In the genomic region with DNA sequence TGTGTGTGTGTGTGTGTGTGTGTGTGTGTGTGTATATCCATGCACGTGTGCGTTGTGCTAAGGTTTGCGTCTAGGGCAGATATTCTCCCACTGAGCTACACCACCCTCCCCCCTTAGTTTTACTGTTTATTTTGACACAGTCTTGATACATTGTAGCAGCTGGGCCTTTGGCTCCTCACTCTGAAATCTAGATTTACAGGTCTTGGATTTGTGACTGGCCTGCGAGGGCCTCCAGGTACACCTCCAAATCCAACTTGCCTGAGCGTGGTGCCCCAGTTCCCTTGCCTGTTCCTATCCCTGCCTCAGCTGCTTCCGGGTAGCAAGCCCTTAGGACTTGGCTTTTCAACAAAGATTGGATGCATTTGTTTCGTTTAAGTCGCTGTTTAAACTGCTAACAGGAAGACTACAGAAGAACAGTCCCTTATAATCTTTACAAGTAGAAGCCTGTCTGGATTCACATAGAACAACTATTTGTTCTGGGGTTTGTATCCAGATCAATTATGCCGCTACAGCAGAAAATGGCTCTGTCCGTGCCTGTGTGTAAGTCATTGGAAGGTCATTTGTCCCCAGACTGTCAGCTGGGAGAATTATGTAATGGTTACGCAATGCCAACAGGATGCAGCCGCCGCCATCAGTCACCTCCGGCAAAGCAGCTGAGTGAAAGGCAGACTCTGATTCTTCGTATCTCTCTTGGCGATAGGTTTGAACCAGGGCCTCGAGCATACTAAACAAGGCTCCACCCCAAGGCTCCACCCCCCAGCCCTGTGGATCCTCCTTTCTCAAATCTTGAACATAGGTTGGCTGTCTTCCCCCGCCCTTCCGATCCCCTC, we compare ENCODE assay signal across 8 mouse cellular contexts. TPM values are rescaled to one million over a fixed set of nuclear protein-coding genes. Genes with fewer than 3 reads are reported as not detected.
DNase-seq lines count a peak whose midpoint lies in the region; ATAC-seq and TF ChIP-seq lines count a peak whose summit lies in the region.

No protein-coding gene starts in this region.

- H3K4me1 ChIP-seq in forebrain, embryonic 12.5 days = peaks cover 16% of the 10 kb centered on the region
- peaks cover 16% of the 10 kb centered on the region for H3K4me1 ChIP-seq in forebrain, embryonic 15.5 days
- peaks cover 7% of the 10 kb centered on the region; the same call in 1 of the 2 replicates for H3K4me1 ChIP-seq in kidney, postnatal 0 days (replicated peaks; ENCODE audit: insufficient read depth, low read length)
- H3K4me1 ChIP-seq in forebrain, postnatal 0 days (ENCODE audit: insufficient read depth) = 0 out of 2 replicates have a peak, but pooled peaks cover 3% of the 10 kb centered on the region

- 95% methylated on average over 19 of the region's 19 CpGs for WGBS in forebrain, embryonic 12.5 days
- 95% methylated on average over 19 of the region's 19 CpGs for WGBS in forebrain, embryonic 15.5 days
- 67% methylated on average over 19 of the region's 19 CpGs for WGBS in kidney, postnatal 0 days
- WGBS in forebrain, postnatal 0 days = 89% methylated on average over 19 of the region's 19 CpGs

- H3K27ac ChIP-seq in forebrain, embryonic 12.5 days = 0 out of 2 replicates have a peak overlapping the region, but pooled peaks have one; percentile 25
- H3K27ac ChIP-seq in forebrain, embryonic 15.5 days (replicated peaks) = no peak overlapping the region
- H3K27ac ChIP-seq in kidney, postnatal 0 days = peak overlapping the region; percentile 74
- no peak overlapping the region for H3K27ac ChIP-seq in forebrain, postnatal 0 days (ENCODE audit: low read depth, low read length)

- no peaks in the 10 kb centered on the region for H3K9me3 ChIP-seq in forebrain, embryonic 12.5 days
- H3K9me3 ChIP-seq in forebrain, embryonic 15.5 days = no peaks in the 10 kb centered on the region
- no peaks in the 10 kb centered on the region for H3K9me3 ChIP-seq in kidney, postnatal 0 days (replicated peaks; ENCODE audit: low read length)
- H3K9me3 ChIP-seq in forebrain, postnatal 0 days (ENCODE audit: low read length) = no peaks in the 10 kb centered on the region

- H3K36me3 ChIP-seq in forebrain, embryonic 12.5 days (replicated peaks) = peaks cover 36% of the 10 kb centered on the region
- H3K36me3 ChIP-seq in forebrain, embryonic 15.5 days = peaks cover 27% of the 10 kb centered on the region
- H3K36me3 ChIP-seq in kidney, postnatal 0 days (ENCODE audit: insufficient read depth, low read length) = peaks cover 24% of the 10 kb centered on the region; the same call in 1 of the 2 replicates
- H3K36me3 ChIP-seq in forebrain, postnatal 0 days (ENCODE audit: insufficient read depth) = peaks cover 26% of the 10 kb centered on the region

- TF ChIP-seq CTCF in kidney, postnatal 0 days (IDR thresholded peaks at IDR 0.05; ENCODE audit: low read depth) = no peak
- no peak for TF ChIP-seq CTCF in forebrain, postnatal 0 days (IDR thresholded peaks at IDR 0.05; ENCODE audit: low read depth)

- ATAC-seq in forebrain, embryonic 12.5 days (ENCODE audit: low FRiP score) = no peak
- no peak for ATAC-seq in forebrain, embryonic 15.5 days (replicated peaks)
- ATAC-seq in kidney, postnatal 0 days (replicated peaks; ENCODE audit: low FRiP score, low read depth) = no peak
- no peak for ATAC-seq in forebrain, postnatal 0 days

- H3K4me3 ChIP-seq in forebrain, embryonic 12.5 days (replicated peaks) = no peak overlapping the region
- no peak overlapping the region for H3K4me3 ChIP-seq in forebrain, embryonic 15.5 days
- no peak overlapping the region for H3K4me3 ChIP-seq in kidney, postnatal 0 days (replicated peaks; ENCODE audit: low read depth, low read length)
- H3K4me3 ChIP-seq in forebrain, postnatal 0 days (ENCODE audit: low read depth, low read length) = no peak overlapping the region

- H3K4me2 ChIP-seq in forebrain, embryonic 12.5 days = no peak overlapping the region
- H3K4me2 ChIP-seq in forebrain, embryonic 15.5 days (replicated peaks) = no peak overlapping the region
- H3K4me2 ChIP-seq in kidney, postnatal 0 days (ENCODE audit: low read length) = no peak overlapping the region
- no peak overlapping the region for H3K4me2 ChIP-seq in forebrain, postnatal 0 days (ENCODE audit: low read depth)

- peak; percentile 83 to 90 for DNase-seq in heart, adult 18-20 months
- peak; percentile 53 for DNase-seq in kidney, postnatal 0 days (ENCODE audit: low spot score)
- DNase-seq in lung, postnatal 36 days = peak; percentile 88
- DNase-seq in forebrain, postnatal 0 days = no peak
- no peak for DNase-seq in ovary, postnatal 36 days (ENCODE audit: low spot score)
- DNase-seq in cerebellum, postnatal 25 days = no peak

- no peaks in the 10 kb centered on the region for H3K27me3 ChIP-seq in forebrain, embryonic 12.5 days
- no peaks in the 10 kb centered on the region for H3K27me3 ChIP-seq in forebrain, embryonic 15.5 days
- H3K27me3 ChIP-seq in kidney, postnatal 0 days (ENCODE audit: insufficient read depth, low read length) = no peaks in the 10 kb centered on the region
- no peaks in the 10 kb centered on the region for H3K27me3 ChIP-seq in forebrain, postnatal 0 days (ENCODE audit: insufficient read depth, low read length)

- H3K9ac ChIP-seq in forebrain, embryonic 12.5 days = no peak overlapping the region
- no peak overlapping the region for H3K9ac ChIP-seq in forebrain, embryonic 15.5 days (replicated peaks)
- H3K9ac ChIP-seq in kidney, postnatal 0 days (ENCODE audit: low read depth, low read length) = no peak overlapping the region
- no peak overlapping the region for H3K9ac ChIP-seq in forebrain, postnatal 0 days

RNA-seq across cellular contexts. Expression of a gene that starts 31.7 kb away (rescaled TPM):
- polyA plus RNA-seq in forebrain, embryonic 12.5 days (2016; fragmentation: Nextera tagmentation; extraction: Ambion mirVana) = 67.2 and 67.6 TPM in 2 replicates
- 69.4 and 76.8 TPM in 2 replicates for polyA plus RNA-seq in forebrain, embryonic 15.5 days (2015; fragmentation: Nextera tagmentation; extraction: Ambion mirVana)
- total RNA-seq in heart, adult 18-20 months (2021) = 10 to 100 TPM; 86.8 to 98.2 TPM
- 87.6 and 93.7 TPM in 2 replicates for polyA plus RNA-seq in kidney, postnatal 0 days (2015; fragmentation: Nextera tagmentation; extraction: Ambion mirVana)
- total RNA-seq in forebrain, postnatal 0 days (2014; rRNA removed) = 81.3 and 82.9 TPM in 2 replicates
- polyA plus RNA-seq in forebrain, postnatal 0 days (2015; fragmentation: Nextera tagmentation; extraction: Ambion mirVana) = 62.1 and 65.1 TPM in 2 replicates

Comparison
In these comparisons a context has a peak if more than half of its experiments do, and no peak if none do; other contexts are left out.
1. H3K27ac ChIP-seq: peak in forebrain, embryonic 12.5 days (single experiment) and kidney, postnatal 0 days (single experiment); none in forebrain, embryonic 15.5 days (single experiment) and forebrain, postnatal 0 days (single experiment).
2. DNase-seq: peak in heart, adult 18-20 months (2 of 2), kidney, postnatal 0 days (single experiment) and lung, postnatal 36 days (single experiment); none in forebrain, postnatal 0 days (single experiment), ovary, postnatal 36 days (single experiment) and cerebellum, postnatal 25 days (0 of 2).